Mouse (Mus musculus): Measurements from ENCODE around the gene Grin2d.

The Grin2d gene

DNA sequence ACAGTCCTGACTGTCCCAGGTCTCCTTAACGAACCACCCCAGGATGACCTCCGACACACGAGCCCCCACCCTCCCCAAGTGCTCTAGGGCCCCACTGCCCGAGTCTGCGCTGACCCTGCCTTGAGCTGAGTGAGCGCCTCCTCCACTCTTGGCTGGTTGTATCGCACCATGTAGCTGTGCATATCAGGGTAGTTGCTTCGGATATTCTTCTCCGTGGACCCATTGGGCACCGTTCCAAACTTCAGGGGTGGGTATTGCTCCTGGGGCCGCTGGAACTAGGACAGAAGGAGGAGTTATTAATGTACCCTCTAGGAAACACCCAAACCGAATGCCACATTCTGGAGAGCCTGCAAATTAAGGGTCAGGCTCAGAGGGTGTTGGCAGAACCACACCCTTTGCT lies 25.1 kb downstream of the Grin2d start:
- no peak for DNase-seq (ENCODE audit: low read depth)

DNA sequence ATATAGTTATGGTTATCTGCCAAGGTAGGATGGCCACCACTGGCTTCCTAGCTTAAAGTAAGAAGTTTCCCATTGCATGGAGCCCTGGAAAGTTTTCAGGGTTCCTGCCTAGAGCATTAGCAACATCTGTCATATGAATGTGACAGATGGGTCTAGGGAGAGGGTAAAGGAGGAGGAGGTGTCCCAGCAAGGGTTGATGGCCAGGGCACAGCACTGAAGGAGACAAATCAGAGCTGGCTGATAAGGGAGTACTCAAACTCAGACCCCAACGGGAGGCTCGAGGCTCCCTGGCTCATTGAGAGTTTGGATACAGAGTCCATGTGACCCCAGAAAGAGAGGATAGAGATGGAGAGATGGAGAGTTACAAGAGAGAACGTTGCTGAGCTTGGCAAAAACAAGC lies 27.5 kb downstream of the Grin2d start:
- DNase-seq (ENCODE audit: low read depth): no peak

DNA sequence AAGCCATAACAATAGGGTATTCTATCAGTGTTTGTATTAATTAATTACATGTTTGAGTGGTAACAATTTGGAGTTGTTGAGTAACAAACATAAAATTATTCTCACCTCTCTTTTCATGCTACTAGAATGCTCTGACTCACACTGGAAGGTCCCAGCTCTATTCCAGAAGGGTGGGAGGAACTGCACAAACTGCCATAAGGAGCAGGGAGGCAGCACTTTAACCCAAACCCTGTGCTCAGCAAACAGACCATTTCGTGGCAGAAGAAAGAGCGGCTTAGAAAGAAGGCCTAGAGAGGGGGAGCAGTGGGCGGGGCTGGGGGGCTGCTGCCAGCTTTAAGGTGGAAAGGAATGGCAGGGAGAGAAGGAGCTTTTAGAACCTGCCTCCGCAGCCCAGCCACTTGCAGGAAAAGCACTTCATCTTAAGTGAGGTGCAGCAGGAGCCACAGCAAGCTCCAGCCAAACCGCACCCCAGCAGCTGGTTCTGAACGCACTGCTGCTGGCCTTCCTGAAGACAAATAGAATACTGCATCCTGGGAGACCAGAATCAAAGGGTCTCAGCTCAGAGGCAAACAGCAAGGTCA lies 29.6 kb downstream of the Grin2d start:
- DNase-seq (ENCODE audit: low read depth): no peak

GRCm38 (mm10) chr7:45842950-45843744 lies 35.0 kb downstream of the Grin2d start:
- no peak for DNase-seq (ENCODE audit: low read depth)

DNA sequence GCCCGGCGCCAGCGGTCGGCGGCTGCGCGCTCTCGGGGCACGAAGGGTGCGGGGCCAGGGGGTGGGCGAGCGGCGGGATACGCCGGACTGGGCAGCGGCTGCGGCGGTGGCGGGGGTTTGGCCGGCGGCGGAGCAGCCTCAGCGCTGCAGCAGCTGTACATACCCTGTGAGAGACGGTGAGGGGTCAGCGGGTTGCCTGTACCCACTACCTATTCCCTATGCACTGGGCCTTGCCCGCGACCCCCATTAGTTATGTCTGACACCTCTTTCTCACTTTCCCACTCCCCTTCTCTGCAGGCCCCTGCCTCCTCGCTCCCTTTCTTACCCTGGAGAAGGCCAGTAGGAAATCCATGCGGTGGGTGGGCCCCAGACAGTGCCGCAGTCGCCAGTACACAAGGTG lies 44.3 kb downstream of the Grin2d start:
- DNase-seq (ENCODE audit: low read depth): no peak

DNA sequence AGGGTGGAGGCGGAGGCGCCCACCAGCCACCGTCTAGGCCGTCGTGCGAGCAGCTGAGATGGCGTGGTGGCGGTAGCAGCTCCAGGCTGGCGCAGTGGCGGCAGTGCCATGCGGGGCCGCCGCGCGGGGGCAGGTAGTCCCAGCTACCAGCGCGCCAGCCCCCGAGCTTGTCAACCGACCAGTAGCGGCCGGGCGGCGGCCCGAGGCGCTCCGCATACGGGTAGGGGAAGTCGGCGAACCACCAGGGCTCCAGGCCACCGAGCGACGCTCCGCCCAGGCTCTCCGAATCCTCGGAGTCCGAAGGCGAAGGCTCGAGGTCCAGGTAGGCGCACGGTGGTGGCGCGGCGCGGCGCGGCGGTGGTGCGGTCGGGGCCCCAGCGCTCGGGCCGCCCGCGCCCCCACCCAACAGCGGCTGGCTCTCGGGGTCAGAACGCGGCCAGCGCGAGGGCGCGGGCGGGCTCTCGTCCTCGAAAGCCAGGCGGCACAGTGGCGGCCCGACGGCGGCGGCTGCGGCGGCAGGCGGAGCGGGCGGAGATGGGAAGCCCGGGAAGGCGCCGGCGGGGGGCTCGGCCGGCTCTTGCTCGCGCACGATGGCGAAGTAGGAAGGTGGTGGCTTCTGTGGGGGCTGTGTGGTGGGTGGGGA lies 44.9 kb downstream of the Grin2d start:
- no peak for DNase-seq (ENCODE audit: low read depth)

DNA sequence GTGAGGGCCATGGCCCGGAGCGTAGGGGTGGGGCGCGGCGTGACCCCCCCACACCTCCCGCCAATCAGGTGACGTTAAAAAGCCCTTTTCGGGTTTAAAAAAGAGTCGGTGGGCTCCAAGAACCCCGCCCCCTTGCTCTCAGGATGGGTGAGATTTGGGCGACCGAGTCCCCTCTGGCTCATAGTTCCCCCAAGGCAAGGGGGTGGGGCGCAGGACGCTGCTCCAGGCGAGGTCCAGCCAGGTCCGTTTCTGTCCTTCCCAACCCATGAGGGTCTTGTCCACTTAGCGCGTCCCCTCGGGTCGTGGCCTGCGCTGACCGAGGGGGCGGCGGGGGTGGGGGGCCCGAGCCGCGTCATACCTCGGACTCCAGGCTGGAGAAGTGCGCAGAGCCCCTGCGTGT lies 45.8 kb downstream of the Grin2d start:
- DNase-seq (ENCODE audit: low read depth): no peak

- no peak for DNase-seq (ENCODE audit: low read depth)
Observed at GRCm38 (mm10) chr7:45831128-45831525, 47.1 kb downstream of the Grin2d start.

GRCm38 (mm10) chr7:45830427-45831127 lies 47.6 kb downstream of the Grin2d start, which contains the start of gene Grwd1:
Gene Grwd1 (minus strand): TSS chr7:45830944.
- peak; percentile 73 for DNase-seq (ENCODE audit: low read depth)

DNA sequence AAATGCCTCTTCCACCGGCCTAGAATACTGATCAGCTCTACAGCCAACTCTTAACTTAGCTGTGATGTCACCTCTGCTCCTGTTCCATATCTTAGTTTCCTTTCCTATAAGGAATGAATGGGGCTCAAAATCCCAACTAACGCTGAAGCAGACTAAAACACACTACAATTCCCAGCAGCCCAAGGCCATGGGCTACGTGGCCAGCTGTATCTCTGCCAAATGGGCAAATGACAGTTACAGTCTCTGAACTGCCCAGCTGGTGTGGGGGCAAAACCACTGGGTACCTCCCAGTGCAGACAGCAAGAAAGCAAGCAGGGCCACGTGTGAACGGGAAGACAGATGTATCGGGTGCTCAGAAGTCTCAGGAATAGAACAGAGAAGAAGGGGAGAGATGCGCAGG lies 51.5 kb downstream of the Grin2d start:
- no peak for DNase-seq (ENCODE audit: low read depth)

- DNase-seq (ENCODE audit: low read depth): no peak
Observed at GRCm38 (mm10) chr7:45824598-45824997, 53.6 kb downstream of the Grin2d start, which contains the start of gene Kcnj14. Gene Kcnj14 (minus strand): TSS chr7:45824782.

GRCm38 (mm10) chr7:45820913-45821312 lies 57.3 kb downstream of the Grin2d start:
- DNase-seq (ENCODE audit: low read depth): no peak

- no peak for DNase-seq (ENCODE audit: low read depth)
Observed at GRCm38 (mm10) chr7:45819843-45820242, 58.3 kb downstream of the Grin2d start.

GRCm38 (mm10) chr7:45815984-45816351 lies 62.2 kb downstream of the Grin2d start:
- DNase-seq (ENCODE audit: low read depth): no peak

DNA sequence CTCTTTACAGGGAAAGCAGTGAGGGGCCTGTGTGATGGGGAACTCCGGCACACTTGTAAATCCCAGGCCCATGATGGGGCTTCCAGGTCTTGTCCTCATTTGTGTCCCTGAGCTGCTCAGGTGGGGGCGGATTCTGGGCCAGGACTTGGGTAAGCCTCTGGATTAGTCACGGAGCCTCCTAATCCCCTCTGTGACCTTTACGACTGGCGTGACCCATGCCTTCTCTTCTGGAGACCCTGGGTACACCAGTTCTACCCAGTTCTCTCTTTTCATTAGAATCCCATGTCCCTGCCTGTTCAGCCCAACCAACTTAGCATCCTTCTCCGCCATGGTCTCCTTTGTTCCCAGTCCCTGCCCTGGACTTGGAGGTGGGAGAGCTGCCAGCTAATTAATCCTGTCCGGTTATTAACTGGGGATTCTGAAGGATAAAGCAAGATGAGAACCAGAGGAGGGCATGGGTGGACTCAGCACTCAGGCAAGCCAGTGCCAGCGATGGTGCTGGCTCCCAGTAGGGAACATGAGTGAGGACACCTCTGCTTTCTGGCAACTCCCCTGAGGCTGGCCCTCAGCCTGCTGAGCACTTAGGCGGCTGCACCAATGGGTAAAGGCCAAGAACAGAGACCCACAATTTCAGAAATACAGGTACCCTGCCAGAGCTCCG lies 62.7 kb downstream of the Grin2d start:
- DNase-seq (ENCODE audit: low read depth): no peak

DNA sequence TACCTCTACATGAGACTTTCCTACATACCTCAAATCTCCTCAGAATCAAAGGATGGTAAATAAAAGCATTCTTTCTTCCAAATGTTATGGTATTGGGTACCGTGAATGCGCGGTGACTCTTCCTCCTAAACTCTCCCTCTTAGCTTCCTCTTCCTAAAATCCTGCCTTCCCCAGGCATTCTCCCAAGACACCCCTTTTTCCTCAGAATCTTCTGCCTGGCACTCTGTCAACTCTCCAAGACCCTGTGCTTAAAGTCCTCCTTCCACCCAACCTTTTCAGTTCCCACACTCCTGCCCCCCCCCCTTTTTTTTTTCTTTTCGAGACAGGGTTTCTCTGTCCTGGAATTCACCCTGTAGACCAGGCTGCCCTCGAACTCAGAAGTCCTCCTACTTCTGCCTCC lies 63.3 kb downstream of the Grin2d start:
- no peak for DNase-seq (ENCODE audit: low read depth)

- peak; percentile 100 for DNase-seq (ENCODE audit: low read depth)
Observed at GRCm38 (mm10) chr7:45813787-45814779, 64.1 kb downstream of the Grin2d start, which contains the start of gene Cyth2. Gene Cyth2 (minus strand): TSS chr7:45814581.

GRCm38 (mm10) chr7:45812921-45813320 lies 65.3 kb downstream of the Grin2d start:
- no peak for DNase-seq (ENCODE audit: low read depth)

DNA sequence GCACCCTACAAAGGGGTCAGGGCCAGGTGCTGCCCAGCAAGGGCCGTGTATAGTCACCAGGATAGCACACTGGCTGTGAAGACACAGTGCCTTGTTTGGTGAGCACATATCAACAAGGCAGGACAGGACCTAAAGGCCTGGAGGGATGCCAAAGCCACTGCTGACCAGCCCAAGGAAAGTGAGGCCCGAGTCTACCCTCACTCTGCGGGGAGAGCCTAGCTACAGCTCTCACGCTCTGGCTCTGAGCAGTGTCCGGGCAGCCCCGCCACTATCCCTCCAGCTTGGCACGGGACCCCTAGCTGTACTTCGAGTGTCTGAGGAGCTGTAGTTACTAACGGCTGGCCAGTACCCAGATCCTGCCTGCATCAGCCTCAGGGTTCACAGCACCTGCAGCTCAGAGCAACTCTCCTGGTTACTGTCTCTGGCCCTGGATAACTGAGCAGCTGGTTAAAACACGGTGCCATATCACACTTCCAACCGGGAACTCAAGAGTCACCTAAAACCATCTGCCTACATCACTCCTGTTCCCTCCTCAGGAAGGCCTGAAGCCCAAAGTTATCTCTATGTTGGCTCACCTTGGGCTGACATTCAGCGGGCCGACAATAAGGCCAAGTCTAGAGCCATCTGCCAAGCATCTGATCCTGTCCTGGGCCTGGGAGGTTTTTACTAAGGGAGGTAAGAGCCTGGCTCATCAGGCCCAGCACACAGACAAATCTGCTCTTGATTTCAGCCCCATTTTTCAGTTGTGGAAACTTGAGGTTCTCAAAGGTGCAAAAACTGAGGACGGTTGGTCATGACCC lies 68.7 kb downstream of the Grin2d start:
- DNase-seq (ENCODE audit: low read depth): no peak

GRCm38 (mm10) chr7:45808471-45808870 lies 69.7 kb downstream of the Grin2d start:
- DNase-seq (ENCODE audit: low read depth): no peak

All from fibroblast of lung, adult 2 months (primary cell).